Mouse (Mus musculus) layer of hippocampus, adult 18-20 months (tissue): Measurements from ENCODE around the gene Mylk. TPM values are rescaled to one million over a fixed set of nuclear protein-coding genes. Genes with fewer than 3 reads are reported as not detected.

Experiments
- DNase-seq, 2 experiments: peaks; one replicate each; pipeline ENCODE4 v3.0.0; 2022; ENCODE audit warnings: low spot score in 2 of 2
- total RNA-seq, 2 experiments: library from RNA; stranded (reverse); gene quantifications; 2 replicates each; pipeline ENCODE4 v1.2.3; 2021

Gene Mylk
- total RNA-seq, 2 experiments from 2014 or later: 13.8 to 14.8 TPM

- no peak for DNase-seq
These were observed 268.5 kb downstream of the Mylk start for GRCm38 (mm10) chr16:35013501-35013900.

GRCm38 (mm10) chr16:35016491-35016890 is 271.5 kb downstream of the Mylk start:
- DNase-seq: no peak

GRCm38 (mm10) chr16:35018470-35018974 is 273.5 kb downstream of the Mylk start:
- DNase-seq: no peak

- DNase-seq: no peak
These were observed 276.9 kb downstream of the Mylk start for GRCm38 (mm10) chr16:35021903-35022241.

- DNase-seq: peak; percentile 93 to 95
These were observed 277.5 kb downstream of the Mylk start, which contains the start of gene Hacd2 for GRCm38 (mm10) chr16:35022242-35023137. Gene Hacd2 (plus strand): TSS chr16:35022428.

GRCm38 (mm10) chr16:35023138-35023735 is 278.2 kb downstream of the Mylk start:
- no peak for DNase-seq

GRCm38 (mm10) chr16:35024300-35024699 is 279.3 kb downstream of the Mylk start:
- DNase-seq: no peak

- DNase-seq: no peak
These were observed 280.3 kb downstream of the Mylk start for GRCm38 (mm10) chr16:35025347-35025746.

- no peak for DNase-seq
These were observed 288.2 kb downstream of the Mylk start for GRCm38 (mm10) chr16:35033241-35033640.

GRCm38 (mm10) chr16:35033809-35034577 is 289.0 kb downstream of the Mylk start:
- DNase-seq: no peak

- no peak for DNase-seq
These were observed 290.0 kb downstream of the Mylk start for GRCm38 (mm10) chr16:35034971-35035370.

- DNase-seq: no peak
These were observed 291.7 kb downstream of the Mylk start for GRCm38 (mm10) chr16:35036754-35037153.

- DNase-seq: no peak
These were observed 293.5 kb downstream of the Mylk start for GRCm38 (mm10) chr16:35038343-35039057.

GRCm38 (mm10) chr16:35040154-35040553 is 295.1 kb downstream of the Mylk start:
- DNase-seq: no peak

- DNase-seq: no peak
These were observed 296.0 kb downstream of the Mylk start for GRCm38 (mm10) chr16:35041001-35041400.

GRCm38 (mm10) chr16:35046081-35046775 is 301.2 kb downstream of the Mylk start:
- DNase-seq: no peak

- DNase-seq: no peak
These were observed 302.4 kb downstream of the Mylk start for GRCm38 (mm10) chr16:35047272-35047969.

- DNase-seq: no peak
These were observed 306.1 kb downstream of the Mylk start for GRCm38 (mm10) chr16:35051066-35051465.
